Mouse (Mus musculus) fat pad, adult 2 months (tissue): ENCODE data around the gene Muc1.

Experiments
- DNase-seq: peaks from one replicate; pipeline ENCODE4 v3.0.0-alpha.2; 2011; ENCODE audit warnings: low read depth, low spot score; ENCODE audit errors: extremely low read depth

Muc1 gene

DNA sequence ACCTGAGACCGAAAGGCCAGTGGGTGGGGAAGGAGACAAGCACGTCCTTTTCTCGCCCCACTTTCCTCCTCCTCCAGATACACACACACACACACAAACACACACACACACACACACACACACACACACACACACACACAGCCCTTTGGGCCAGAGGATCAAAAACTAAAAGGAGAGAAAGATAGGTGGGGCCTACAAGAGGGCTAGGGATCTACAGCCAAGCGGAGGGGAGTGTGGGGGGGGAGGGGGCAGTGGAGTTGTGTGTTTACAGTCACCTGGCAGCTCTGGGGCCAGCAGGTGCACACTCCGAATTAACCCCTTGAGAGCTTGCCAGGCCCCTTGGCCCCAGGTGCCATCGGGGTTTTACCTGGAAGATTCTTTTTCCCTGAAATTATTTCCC, 3.8 kb downstream of the Muc1 start:
- no peak for DNase-seq

DNA sequence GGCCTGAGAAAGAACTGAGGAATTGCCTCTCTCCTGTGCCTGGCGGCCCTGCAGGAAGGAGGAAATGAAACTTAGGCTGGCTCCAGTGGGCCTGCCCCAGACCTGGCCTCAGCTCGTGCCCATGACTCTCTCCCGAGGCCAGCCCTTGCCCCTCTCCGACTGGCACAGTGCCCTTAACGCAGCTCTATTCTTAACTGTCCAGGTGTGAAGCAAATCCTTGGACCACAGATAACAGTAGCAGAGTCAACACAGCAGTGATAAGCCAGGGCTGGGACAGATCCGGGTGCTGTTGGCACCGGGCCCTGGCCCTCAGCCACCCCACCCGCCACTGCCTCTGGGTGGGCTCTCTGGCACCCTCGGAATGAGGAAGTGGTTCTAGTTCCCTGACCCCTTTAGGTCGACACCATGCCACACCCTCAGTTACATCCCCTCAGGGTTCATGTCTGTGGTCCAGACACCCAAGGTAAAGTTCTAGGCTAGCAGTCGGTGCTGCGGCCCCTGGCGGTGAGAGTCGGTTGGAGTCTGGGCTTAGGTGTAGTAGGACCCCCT, 4.8 kb downstream of the Muc1 start:
- no peak for DNase-seq

DNA sequence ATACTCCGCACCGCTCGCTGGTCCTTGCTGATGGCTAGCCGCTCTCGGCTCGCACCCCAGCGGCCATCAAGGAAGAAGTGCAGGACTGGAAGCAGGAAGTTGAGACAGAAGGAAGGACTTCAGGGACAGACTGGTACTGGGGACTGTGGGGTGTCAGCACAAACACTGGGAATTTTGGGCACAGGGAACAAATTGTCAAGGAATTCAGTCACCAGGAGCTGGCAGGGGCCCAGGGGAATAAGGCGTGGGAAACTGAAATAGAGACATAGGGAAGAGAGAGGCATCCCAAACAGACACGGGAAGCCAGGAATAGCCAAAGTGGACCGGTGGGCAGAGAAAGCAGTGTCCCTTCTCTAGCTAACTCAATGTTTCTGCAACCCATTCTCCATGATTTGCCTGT, 7.7 kb downstream of the Muc1 start:
- DNase-seq = no peak

GRCm38 (mm10) chr3:89237682-89238081, 8.8 kb downstream of the Muc1 start:
- DNase-seq = no peak

DNA sequence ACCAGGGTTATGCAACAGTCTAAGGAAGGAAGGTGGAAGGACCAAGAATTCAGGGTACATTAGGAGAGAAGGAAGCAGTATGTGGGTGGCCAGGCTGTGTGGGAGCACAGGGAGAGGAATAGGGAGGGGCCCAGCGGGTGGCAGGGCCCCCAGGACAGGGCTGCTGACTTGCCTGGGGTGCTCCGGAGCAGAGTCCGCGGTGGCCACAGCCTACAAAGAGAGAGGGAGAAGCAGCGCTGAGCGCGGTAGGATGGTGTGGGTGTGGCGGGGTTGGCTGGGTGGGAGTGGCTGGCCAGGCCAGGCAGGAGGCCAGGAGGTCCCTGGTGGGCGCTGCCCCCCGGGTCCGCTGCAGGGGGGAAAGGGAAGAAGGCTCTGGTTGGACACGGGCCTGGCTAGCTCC, 9.6 kb downstream of the Muc1 start:
- no peak for DNase-seq

- no peak for DNase-seq
Measured at GRCm38 (mm10) chr3:89242331-89242895, 13.6 kb downstream of the Muc1 start.

GRCm38 (mm10) chr3:89243609-89244008, 14.8 kb downstream of the Muc1 start:
- no peak for DNase-seq

DNA sequence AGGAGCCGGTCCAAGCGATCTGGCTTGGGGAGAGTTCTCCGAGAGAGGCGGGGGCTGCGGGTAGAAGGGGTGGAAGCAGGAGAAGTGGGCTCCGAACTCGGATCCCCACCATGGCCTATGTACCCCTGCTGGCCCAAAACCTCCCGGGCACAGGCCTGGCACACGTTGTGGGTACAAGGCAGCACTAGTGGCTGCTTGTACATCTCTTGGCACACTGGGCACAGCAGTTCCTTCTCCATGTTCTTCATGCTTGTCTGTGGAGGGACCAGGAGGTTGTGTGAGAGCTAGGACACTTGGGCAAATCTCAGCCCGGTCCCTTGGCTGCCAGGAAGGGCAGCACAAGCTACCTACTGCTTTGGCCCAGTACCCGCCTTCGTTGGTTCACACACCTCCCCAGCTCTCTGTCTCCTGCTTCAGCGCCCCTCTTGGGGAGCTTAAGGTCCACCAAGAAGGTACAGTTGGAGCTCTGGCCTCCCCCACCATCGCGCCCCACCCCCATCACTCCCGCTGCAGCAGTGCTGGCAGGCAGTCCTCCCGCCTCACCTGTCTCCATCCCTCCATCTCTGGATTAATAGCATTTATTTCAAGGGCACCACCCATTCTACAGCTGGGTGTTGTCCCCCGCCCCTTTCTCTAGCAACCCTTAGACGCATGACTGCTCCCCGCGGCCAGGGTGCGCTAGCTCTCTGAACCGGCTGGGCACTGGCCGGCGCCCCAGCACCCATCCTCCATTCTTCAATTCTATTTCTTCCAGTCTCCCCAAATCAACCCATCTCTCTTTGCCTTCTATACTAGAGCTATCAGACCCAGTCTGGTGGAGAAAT, 15.5 kb downstream of the Muc1 start:
- DNase-seq = no peak

DNA sequence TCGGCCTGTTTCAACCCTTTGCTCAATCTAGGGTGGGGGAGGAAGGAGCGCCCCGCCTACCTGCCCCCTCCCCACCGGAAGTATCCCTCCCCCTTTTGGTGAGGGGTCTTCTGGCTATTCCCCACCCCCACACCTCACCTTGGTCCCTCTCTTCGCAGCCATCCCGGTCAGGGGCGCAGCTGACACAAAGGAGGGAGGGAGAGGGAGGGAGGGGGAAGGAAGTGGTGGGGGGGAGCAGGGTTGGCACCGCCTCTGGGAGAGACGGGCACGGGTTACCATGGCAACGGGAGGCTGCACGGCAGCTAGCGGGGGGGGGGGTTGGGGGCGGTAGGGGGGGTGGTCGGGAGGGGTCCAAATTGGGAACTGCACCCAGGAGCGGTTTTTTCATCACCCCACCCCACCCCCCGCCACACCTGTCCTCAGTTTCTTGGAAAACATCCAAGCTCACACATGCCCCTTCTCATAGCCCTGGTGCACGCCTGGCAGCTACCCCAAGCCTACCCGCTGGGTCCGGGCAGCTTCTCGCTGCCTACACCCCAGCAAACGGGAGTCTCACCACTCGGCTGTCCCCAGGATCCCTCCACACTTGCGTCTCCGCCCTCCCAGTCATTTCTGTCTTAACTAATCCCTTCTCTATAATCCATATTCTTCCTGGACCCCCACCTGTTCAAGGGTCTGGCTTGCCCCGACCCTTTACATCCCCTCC, 16.3 kb downstream of the Muc1 start:
- no peak for DNase-seq

DNA sequence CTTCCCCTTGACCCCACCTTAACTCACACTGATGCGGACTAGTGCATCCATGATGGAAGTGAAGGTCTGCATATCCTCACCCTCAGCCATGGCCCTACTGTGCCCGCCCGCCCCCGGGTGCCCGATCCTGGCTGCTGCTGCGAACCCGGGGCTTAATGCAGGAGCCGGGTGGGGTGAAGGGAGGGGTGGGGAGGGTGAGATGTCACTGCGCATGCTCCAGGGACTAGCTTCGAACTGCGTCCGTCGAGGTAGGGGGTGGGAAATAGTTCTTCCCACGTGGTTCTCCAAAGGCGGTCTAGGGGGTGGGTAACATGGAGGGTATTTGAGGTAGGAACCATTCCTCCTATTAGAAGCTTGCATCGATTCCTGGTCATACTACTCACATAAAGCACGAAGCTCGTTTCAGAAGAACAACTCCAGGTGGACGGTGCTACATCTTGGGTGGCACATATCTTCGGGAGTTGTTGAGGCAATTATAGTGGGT, 16.9 kb downstream of the Muc1 start, which contains the start of gene Krtcap2:
Gene Krtcap2 (plus strand): TSS at position 279 of the 484 bp plus-strand sequence.
- DNase-seq = no peak

DNA sequence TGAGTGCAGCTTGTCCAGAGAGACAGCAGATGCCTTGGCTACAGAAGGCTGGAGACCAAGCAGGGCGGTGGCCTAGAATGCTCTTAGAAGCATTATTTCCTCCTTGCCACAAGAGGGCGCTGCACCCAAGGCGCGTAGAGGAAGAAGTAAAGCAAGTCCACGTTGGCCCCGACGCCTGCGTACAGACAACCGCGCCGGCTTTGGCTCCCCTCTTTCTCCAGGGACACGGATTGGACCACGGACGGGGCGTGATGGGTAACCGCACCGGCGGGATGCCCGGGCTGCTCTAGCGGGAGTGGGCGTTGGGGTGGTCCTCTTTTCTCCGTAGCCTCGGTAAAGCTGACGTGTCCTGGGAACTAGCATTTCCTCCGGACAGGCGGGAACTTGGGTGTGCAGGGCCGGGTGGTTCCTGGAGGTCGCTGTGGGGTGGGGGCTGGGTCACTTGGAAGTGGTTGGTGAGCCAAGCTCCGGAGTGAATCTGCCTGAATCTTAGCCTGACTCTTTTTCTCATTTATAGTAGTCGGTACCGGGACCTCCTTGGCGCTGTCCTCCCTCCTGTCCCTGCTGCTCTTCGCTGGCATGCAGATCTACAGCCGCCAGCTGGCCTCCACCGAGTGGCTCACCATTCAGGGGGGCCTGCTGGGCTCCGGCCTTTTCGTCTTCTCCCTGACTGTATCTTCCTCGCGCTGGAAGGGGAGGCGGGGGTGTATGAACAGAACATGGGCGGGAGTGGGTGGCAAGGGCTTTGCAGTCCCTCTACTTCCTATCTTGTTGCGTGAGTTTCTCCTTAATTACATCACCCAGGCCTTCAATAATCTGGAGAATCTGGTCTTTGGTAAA, 17.6 kb downstream of the Muc1 start, which contains the start of gene Trim46:
Gene Trim46 (minus strand): TSS at position 49 of the 840 bp plus-strand sequence.
- no peak for DNase-seq

GRCm38 (mm10) chr3:89247466-89247865, 18.6 kb downstream of the Muc1 start:
- DNase-seq = no peak

DNA sequence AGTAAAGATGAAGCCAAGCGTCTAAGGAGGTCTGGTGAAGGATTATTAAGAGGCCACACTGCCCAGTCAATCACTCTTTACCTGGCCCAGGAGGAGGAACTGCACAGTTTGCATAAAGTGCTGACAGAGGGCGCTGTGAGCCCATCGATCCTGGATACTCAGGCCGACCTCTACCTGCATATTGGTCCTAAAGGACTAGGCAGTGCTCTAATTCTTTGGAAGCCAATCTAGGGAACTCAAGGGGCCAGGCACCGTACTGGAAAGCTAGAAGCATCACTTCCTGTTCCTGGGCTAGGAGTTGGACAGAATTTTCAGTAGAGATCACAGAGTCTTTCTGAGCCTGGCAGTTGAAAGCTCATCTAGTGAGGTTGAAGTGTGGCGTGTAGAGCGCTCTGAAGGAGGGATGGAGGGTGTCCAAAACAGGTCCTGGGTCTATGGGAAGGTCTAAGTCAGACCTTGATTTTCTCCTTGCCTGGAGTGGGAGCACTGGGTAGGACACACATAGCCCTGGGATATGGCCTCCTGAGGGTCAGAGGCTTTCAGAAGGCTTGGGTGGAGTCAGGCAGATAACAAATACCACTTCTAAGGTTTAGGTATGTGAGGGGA, 21.7 kb downstream of the Muc1 start:
- DNase-seq = no peak

GRCm38 (mm10) chr3:89251365-89251895, 22.6 kb downstream of the Muc1 start:
- no peak for DNase-seq

- no peak for DNase-seq
Measured at GRCm38 (mm10) chr3:89254994-89255393, 26.1 kb downstream of the Muc1 start.

- no peak for DNase-seq
Measured at GRCm38 (mm10) chr3:89256177-89256576, 27.3 kb downstream of the Muc1 start.

DNA sequence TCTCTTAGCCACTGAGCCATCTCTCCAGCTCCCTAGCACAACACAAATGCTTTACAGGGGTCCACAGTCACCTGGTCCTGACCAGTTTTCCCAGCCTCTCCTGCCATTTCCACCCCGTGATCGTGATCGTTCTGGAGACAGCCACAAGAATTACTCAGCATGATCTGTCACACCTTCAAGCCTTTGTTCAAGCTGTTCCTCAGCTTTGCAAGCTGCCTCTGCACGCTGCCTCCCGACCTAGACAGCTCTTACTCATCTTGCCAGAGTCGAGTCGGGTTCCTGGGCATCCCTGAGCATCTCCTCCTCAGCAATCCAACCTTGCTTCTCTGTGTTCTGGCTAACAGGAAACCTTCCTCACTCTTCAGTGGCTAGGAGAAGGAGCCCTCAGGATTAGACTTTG, 30.2 kb downstream of the Muc1 start, which contains the start of gene Dpm3:
Gene Dpm3 (plus strand): TSS at position 283 of the 400 bp plus-strand sequence.
- no peak for DNase-seq

DNA sequence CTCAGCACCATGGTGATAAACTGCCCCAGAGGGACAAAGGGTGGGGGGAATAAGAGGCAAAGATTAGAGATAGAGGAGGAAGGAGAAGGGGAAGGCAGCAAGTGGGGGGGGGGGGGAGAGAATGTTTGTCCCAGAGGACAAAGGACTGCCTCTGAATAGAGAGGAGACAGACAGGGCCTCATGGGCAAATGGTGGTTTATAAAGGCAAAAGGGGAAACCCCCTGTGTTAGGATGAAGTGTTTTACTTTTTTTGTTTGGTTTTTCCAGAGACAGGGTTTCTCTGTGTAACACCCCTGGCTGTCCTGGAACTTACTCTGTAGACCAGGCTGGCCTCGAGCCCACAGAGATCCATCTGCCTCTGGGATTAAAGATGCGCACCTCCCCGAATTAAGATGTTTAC, 31.4 kb downstream of the Muc1 start:
- DNase-seq = no peak

- no peak for DNase-seq
Measured at GRCm38 (mm10) chr3:89262417-89262816, 33.6 kb downstream of the Muc1 start.

DNA sequence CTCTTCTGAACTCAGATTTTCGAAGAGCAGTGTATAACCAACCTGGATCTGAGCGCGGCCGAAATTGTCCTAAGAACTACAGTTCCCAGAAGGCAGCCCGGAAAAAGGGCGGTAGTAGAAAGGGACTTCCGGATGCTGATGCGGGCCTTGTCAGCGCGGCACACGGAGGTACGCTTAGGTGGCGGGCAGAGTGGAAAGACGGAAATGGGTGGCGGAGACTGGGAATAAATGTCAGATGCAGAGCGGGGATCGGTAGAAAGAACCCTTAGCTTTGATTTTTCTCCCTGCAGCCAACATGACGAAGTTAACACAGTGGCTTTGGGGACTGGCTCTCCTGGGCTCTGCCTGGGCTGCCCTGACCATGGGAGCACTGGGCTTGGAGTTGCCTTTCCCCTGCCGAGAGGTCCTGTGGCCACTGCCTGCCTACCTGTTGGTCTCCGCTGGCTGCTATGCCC, 37.6 kb downstream of the Muc1 start:
- DNase-seq = no peak
